Mouse (Mus musculus): ENCODE measurements around the gene Rp9.

DNA sequence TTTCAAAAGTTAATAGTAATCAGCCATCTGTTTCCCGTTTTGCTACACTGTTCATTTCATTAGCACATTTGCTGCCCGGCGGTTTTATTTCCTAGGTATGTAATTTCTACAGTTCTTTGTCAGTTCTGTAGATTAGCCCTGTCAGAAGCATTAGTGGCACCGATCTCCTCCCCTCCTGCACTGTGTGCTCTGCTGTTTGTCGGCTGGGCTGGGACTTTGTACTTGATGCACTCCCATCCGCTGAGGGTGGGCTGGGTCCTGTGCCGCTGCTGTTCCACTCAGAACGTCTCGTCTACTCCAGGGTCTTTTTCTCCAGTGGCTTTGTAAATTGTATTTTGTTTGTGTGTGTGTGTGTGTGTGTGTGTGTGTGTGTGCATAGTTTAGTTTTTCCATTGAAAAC, 19.4 kb upstream of the Rp9 start:
- TF ChIP-seq POLR2A (IDR thresholded peaks at IDR 0.05; ENCODE audit: insufficient read depth, low read depth, low read length), result no peak
- TF ChIP-seq CTCF (IDR thresholded peaks at IDR 0.05; ENCODE audit: insufficient read depth, low read depth, low read length), result no peak
